Comparison of ENCODE assay signal across 1 mouse cellular context in the genomic region with DNA sequence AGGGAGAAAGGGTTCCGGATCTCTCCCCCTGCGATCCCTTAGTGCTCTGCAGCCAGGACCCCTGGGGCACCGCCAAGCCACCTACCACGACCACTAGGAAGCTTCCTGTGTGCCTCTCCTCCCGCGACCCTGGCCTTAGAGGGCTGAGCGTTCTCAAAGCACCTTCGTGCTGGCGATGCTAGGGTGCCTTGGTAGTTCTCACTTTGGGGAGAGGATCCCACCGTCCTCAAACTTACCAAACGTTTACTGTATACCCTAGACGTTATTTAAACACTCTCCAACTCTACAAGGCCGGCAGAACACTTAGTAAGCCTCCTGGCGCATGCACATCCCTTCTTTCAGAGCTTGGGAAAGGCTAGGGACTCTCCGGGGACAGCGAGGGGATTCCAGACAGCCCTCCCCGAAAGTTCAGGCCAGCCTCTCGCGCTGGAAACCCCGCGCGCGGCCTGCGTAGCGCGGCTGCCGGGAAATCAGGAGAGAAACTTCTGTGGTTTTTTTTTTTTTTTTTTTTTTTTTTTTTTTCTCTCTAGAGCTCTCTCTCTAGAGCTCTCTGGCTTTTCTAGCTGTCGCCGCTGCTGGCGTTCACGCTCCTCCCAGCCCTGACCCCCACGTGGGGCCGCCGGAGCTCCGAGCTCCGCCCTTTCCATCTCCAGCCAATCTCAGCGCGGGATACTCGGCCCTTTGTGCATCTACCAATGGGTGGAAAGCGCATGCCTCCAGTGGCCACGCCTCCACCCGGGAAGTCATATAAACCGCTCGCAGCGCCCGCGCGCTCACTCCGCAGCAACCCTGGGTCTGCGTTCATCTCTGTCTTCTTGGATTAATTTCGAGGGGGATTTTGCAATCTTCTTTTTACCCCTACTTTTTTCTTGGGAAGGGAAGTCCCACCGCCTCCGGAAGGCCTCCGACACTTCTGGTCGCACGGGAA.
TF ChIP-seq lines count a peak whose summit lies in the region.

Gene Gadd45b (plus strand): TSS at position 775 of the 928 bp plus-strand sequence.

TF ChIP-seq in MEL, 35 proteins besides CTCF, POLR2A, EP300 and RAD21 (continued from another document):
- peak; percentile 99 for TF ChIP-seq ZNF384 (IDR thresholded peaks at IDR 0.05; ENCODE audit: low read depth, low read length)
- peak; percentile 94 for TF ChIP-seq BHLHE40 (IDR thresholded peaks at IDR 0.05; ENCODE audit: borderline replicate concordance, low read depth, low read length)
- no peak for TF ChIP-seq GATA1 (IDR thresholded peaks at IDR 0.05; ENCODE audit: low read depth, low read length)
- TF ChIP-seq ZKSCAN1 (IDR thresholded peaks at IDR 0.05; ENCODE audit: low read depth, low read length): no peak; the same call in 1 of the 2 replicates
- TF ChIP-seq MAX (IDR thresholded peaks at IDR 0.05; ENCODE audit: low read length): peak; percentile 88
- peak; percentile 99 for TF ChIP-seq POLR2AphosphoS2 (IDR thresholded peaks at IDR 0.05; ENCODE audit: low read length)
- TF ChIP-seq ETS1 (IDR thresholded peaks at IDR 0.05; ENCODE audit: low read depth, low read length): peak; percentile 59; the same call in 1 of the 2 replicates
- TF ChIP-seq CHD2 (IDR thresholded peaks at IDR 0.05; ENCODE audit: low read length): no peak
- peak; percentile 100 for TF ChIP-seq NELFE (IDR thresholded peaks at IDR 0.05; ENCODE audit: low read depth, low read length)
- peak; percentile 75 for TF ChIP-seq HCFC1 (IDR thresholded peaks at IDR 0.05; ENCODE audit: low read depth, low read length)
- TF ChIP-seq KAT2A (conservative IDR thresholded peaks at IDR 0.05; ENCODE audit: low read depth, low read length): peak; percentile 47; the same call in 1 of the 2 replicates
- no peak for TF ChIP-seq UBTF (IDR thresholded peaks at IDR 0.05; ENCODE audit: borderline replicate concordance, insufficient read depth, low read depth, low read length)
- no peak for TF ChIP-seq GABPA (IDR thresholded peaks at IDR 0.05; ENCODE audit: low read depth, low read length)
- TF ChIP-seq TAL1 (IDR thresholded peaks at IDR 0.05; ENCODE audit: low read length): no peak
- TF ChIP-seq TCF12 (IDR thresholded peaks at IDR 0.05; ENCODE audit: low read depth, low read length): peak; percentile 64; the same call in 1 of the 2 replicates
